Mouse (Mus musculus): Measurements from ENCODE around the gene Gramd1b. TPM values are rescaled to one million over a fixed set of nuclear protein-coding genes. Genes with fewer than 3 reads are reported as not detected.
A peak's percentile ranks its signal among the peaks of the same experiment; 100 is the strongest.

Gramd1b gene
- polyA plus RNA-seq, 1 experiment from 2014 or later = 13.5 TPM

DNA sequence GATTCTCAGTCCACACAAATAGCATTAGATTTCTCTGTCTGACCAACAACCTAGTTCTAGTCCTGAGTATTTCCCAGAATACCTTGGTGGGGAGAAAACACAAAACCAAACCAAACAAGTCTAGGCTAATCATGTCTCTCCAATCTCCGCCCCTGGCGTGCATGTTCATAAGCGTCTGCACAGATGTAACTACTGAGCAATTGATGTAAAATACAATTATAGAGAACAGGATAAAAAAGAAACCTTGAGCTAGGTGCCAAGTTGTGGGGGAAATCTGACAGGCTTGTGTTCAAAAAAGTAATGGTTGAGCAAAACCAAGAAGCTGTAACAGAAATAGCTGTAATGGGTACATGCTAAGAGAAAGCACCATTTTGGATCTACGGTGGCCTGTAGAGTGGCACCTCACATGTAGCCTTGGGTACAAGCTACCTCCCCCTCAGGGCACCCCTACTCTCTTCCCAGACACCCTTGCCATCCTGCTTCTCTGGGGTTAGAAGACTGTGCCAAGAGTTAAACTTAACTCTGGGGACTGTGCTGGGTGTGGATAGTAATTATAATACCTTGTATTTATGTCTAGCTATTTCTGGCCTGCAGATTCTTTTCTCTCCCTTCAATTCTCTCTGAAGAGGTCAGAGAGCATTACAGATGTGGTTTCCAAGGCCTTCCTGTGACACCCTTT is 174.3 kb downstream of the Gramd1b start:
- H3K4me1 ChIP-seq (replicated peaks) = peaks cover 14% of the 10 kb centered on the region
- ATAC-seq (ENCODE audit: low FRiP score) = no peak
- no peaks in the 10 kb centered on the region for H3K36me3 ChIP-seq
- no peak overlapping the region for H3K9ac ChIP-seq
- WGBS = 96% methylated on average over 4 of the region's 4 CpGs
- H3K4me3 ChIP-seq = no peak overlapping the region
- H3K27ac ChIP-seq = no peak overlapping the region
- H3K9me3 ChIP-seq = no peaks in the 10 kb centered on the region
- no peak overlapping the region for H3K4me2 ChIP-seq
- no peaks in the 10 kb centered on the region for H3K27me3 ChIP-seq

GRCm38 (mm10) chr9:40356368-40356767 is 174.8 kb downstream of the Gramd1b start:
- H3K9me3 ChIP-seq = no peaks in the 10 kb centered on the region
- ATAC-seq (ENCODE audit: low FRiP score) = no peak
- H3K4me1 ChIP-seq (replicated peaks) = peaks cover 14% of the 10 kb centered on the region
- no peaks in the 10 kb centered on the region for H3K27me3 ChIP-seq
- no peak overlapping the region for H3K4me3 ChIP-seq
- no peak overlapping the region for H3K4me2 ChIP-seq
- no peak overlapping the region for H3K9ac ChIP-seq
- 91% methylated on average over 5 of the region's 5 CpGs for WGBS
- H3K36me3 ChIP-seq = no peaks in the 10 kb centered on the region
- no peak overlapping the region for H3K27ac ChIP-seq

- Histone ChIP-seq H3K27me3 (no peaks in the 10 kb centered on the region), H3K4me2 (no peak overlapping the region), H3K4me3 (no peak overlapping the region), H3K4me1 (replicated peaks) (peaks cover 14% of the 10 kb centered on the region), H3K27ac (no peak overlapping the region), H3K36me3 (no peaks in the 10 kb centered on the region), H3K9me3 (no peaks in the 10 kb centered on the region), H3K9ac (no peak overlapping the region)
- whole genome bisulfite sequencing = 95% methylated on average over 8 of the region's 8 CpGs
- ATAC-seq (ENCODE audit: low FRiP score) = no peak
These were observed 175.8 kb downstream of the Gramd1b start for GRCm38 (mm10) chr9:40355406-40355805.

GRCm38 (mm10) chr9:40353596-40353995 is 177.6 kb downstream of the Gramd1b start:
- H3K4me2 ChIP-seq = no peak overlapping the region
- H3K27ac ChIP-seq = no peak overlapping the region
- no peak for ATAC-seq (ENCODE audit: low FRiP score)
- H3K36me3 ChIP-seq = no peaks in the 10 kb centered on the region
- H3K4me1 ChIP-seq (replicated peaks) = peaks cover 14% of the 10 kb centered on the region
- H3K4me3 ChIP-seq = no peak overlapping the region
- H3K27me3 ChIP-seq = no peaks in the 10 kb centered on the region
- WGBS = 88% methylated on average over 6 of the region's 6 CpGs
- H3K9me3 ChIP-seq = no peaks in the 10 kb centered on the region
- H3K9ac ChIP-seq = no peak overlapping the region

DNA sequence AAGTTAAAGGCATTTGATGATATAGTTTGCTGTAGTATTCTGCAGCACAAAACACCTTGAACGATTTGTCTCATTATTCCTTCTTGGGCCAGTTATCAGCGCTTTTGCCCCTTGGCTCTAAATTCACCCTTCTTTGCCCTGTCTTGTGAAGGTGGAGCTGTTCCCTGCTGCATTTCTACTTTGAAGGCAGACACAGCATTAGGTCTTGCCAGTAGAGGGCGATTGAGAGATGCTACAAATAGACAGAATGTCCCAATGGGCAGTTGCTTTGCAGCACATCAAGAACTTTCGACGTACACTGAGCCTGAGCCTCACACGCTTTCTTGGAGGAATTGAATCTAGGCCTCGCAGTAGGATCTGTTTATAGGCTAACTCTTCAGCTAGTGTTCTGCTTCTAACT is 180.5 kb downstream of the Gramd1b start:
- no peaks in the 10 kb centered on the region for H3K9me3 ChIP-seq
- no peak overlapping the region for H3K9ac ChIP-seq
- peaks cover 18% of the 10 kb centered on the region for H3K4me1 ChIP-seq (replicated peaks)
- no peaks in the 10 kb centered on the region for H3K27me3 ChIP-seq
- H3K36me3 ChIP-seq = no peaks in the 10 kb centered on the region
- no peak overlapping the region for H3K27ac ChIP-seq
- H3K4me2 ChIP-seq = no peak overlapping the region
- H3K4me3 ChIP-seq = no peak overlapping the region
- no peak for ATAC-seq (ENCODE audit: low FRiP score)
- 25% methylated on average over 7 of the region's 7 CpGs for WGBS

GRCm38 (mm10) chr9:40350052-40350451 is 181.1 kb downstream of the Gramd1b start:
- WGBS = 31% methylated on average over 2 of the region's 2 CpGs
- Histone ChIP-seq H3K4me1 (replicated peaks) (peaks cover 24% of the 10 kb centered on the region), H3K9ac (no peak overlapping the region), H3K9me3 (no peaks in the 10 kb centered on the region), H3K4me2 (no peak overlapping the region), H3K4me3 (no peak overlapping the region), H3K27me3 (no peaks in the 10 kb centered on the region), H3K27ac (no peak overlapping the region), H3K36me3 (no peaks in the 10 kb centered on the region)
- no peak for ATAC-seq (ENCODE audit: low FRiP score)

DNA sequence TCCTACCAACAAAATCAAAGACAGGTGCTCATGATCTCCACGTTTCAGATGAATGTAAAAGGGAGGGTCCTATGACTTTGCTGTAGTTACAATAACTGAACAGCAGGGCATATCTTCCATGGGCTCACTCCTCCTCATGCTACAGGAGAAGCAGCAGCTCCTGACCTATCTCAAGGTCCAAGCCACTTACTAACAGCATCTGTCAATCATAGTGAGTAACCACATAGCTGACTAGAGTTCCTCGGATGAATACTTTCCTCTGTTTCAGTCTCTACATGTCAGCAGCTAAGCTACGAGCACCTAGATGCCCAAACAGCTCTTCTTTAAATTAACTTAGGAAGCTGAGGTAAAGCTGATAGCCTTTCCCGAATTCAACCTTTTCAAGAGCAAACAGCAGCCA is 181.6 kb downstream of the Gramd1b start:
- WGBS = 76% methylated on average over 4 of the region's 4 CpGs

DNA sequence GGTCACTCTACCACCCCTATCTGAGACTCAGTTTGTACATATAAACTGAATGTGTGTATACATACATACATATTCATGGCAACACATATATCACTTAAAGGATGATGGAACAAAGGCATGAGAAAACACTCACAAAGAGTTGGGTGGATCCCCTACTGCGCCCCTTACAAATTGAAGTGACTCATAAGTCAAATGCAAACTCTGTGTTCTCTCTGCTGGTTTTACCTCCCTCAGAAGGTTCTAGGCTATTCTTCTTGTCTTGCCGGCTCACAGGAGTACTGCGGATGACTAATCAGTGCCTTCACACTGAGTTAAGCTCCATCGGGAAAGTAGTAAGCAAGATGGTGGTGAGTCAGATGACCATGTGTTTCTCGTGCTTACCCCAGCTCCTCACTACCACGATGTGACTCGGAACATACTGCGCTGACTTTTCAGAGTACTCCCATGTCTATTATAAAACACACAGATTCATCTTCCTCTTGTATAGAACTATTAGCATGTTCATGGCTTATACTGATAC is 182.4 kb downstream of the Gramd1b start:
- 93% methylated on average over 8 of the region's 8 CpGs for WGBS
- peaks cover 37% of the 10 kb centered on the region for H3K4me1 ChIP-seq (replicated peaks)

More for the DNA sequence above, 181.6 kb downstream of the Gramd1b start:
- Histone ChIP-seq H3K27me3 (no peaks in the 10 kb centered on the region), H3K27ac (no peak overlapping the region), H3K9me3 (no peaks in the 10 kb centered on the region), H3K4me2 (no peak overlapping the region), H3K36me3 (no peaks in the 10 kb centered on the region), H3K4me3 (no peak overlapping the region), H3K9ac (no peak overlapping the region), H3K4me1 (replicated peaks) (peaks cover 29% of the 10 kb centered on the region)
- no peak for ATAC-seq (ENCODE audit: low FRiP score)

DNA sequence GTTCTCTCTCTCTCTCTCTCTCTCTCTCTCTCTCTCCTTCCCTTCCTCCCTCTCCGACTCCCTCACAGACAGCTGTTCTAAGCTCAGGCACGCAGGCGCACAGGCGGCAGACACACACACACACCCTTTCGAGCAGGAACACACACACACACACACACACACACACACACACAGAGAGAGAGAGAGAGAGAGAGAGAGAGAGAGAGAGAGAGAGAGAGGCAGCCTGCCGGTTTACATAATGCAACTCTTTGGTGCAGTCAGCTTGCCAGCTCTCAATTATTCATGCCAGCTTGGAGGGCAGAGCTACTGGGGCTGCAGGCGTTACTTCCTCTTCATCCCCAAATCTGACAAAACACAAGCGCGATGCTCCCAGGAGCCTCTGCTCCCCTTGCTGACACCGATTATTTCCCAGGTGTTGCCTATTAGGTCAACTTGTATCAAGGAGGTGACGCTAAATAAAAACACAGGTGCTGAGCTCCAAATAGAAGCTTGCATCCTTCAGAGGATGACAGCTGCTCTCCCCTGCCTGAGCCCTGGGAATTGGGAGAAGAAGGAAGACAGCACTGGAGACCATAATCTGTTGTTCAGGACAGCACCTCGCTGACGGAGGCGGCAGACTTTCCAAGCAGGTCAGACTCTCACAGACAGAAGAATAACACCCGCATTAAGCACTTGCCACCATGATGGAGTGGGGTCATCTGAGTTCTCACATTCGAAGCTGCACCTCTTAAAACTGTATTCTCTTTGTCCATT is 184.8 kb downstream of the Gramd1b start:
- peaks cover 55% of the 10 kb centered on the region for H3K4me1 ChIP-seq (replicated peaks)
- peak overlapping the region; percentile 63 for H3K4me2 ChIP-seq
- peak; percentile 89 for ATAC-seq (ENCODE audit: low FRiP score)
- no peaks in the 10 kb centered on the region for H3K9me3 ChIP-seq
- H3K9ac ChIP-seq = peak overlapping the region; percentile 67
- 12% methylated on average over 16 of the region's 16 CpGs for WGBS
- no peaks in the 10 kb centered on the region for H3K27me3 ChIP-seq
- no peaks in the 10 kb centered on the region for H3K36me3 ChIP-seq
- H3K27ac ChIP-seq = peak overlapping the region; percentile 87
- H3K4me3 ChIP-seq = peak overlapping the region; percentile 40

More for the DNA sequence above, 182.4 kb downstream of the Gramd1b start:
- no peaks in the 10 kb centered on the region for H3K27me3 ChIP-seq
- no peak overlapping the region for H3K4me3 ChIP-seq
- H3K9me3 ChIP-seq = no peaks in the 10 kb centered on the region
- ATAC-seq (ENCODE audit: low FRiP score) = no peak
- H3K36me3 ChIP-seq = no peaks in the 10 kb centered on the region
- H3K4me2 ChIP-seq = no peak overlapping the region
- H3K27ac ChIP-seq = no peak overlapping the region
- no peak overlapping the region for H3K9ac ChIP-seq

DNA sequence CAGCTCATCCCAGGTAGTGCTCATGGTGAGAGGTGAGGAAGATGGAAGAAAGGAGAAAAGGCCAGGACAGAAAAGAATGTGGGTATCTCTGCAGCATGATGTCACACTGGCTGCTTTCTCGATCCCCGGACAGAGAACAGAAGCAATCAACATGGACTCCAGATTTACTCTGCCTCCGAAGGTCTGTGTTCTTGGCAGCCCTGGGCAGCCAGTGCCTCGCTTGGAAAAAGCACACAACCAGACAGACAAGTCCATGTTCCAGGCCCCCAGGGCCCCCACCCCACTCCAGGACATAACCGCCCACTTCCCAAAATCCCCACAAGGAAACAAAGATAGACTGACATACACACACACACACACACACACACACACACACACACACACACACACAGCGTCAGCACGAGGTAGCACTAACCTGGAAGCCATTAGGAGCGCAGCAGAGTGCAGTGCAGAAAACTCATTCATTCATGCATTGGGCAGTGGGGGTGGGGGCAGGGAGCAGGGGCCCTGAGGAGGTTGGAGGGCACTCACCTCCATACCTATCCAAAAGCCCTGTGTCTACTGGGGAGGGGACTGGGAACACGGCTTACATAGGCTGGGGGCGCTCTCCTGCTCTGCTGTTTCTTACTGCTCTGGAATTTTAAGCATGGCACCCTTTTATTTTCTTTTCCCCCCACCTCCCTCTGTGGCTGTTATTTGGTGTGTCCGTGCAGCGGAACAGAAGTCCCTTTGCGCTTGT is 185.5 kb downstream of the Gramd1b start:
- no peaks in the 10 kb centered on the region for H3K9me3 ChIP-seq
- peaks cover 58% of the 10 kb centered on the region for H3K4me1 ChIP-seq (replicated peaks)
- peak overlapping the region; percentile 40 for H3K4me3 ChIP-seq
- no peaks in the 10 kb centered on the region for H3K36me3 ChIP-seq
- peak; percentile 79 for ATAC-seq (ENCODE audit: low FRiP score)
- WGBS = 31% methylated on average over 13 of the region's 13 CpGs
- peak overlapping the region; percentile 63 for H3K4me2 ChIP-seq
- no peaks in the 10 kb centered on the region for H3K27me3 ChIP-seq
- H3K27ac ChIP-seq = peak overlapping the region; percentile 87
- H3K9ac ChIP-seq = peak overlapping the region; percentile 67

GRCm38 (mm10) chr9:40344801-40345492 is 186.2 kb downstream of the Gramd1b start:
- Histone ChIP-seq H3K36me3 (no peaks in the 10 kb centered on the region), H3K27ac (peak overlapping the region; percentile 87), H3K4me3 (peak overlapping the region; percentile 40), H3K4me1 (replicated peaks) (peaks cover 60% of the 10 kb centered on the region), H3K9ac (peak overlapping the region; percentile 67), H3K9me3 (no peaks in the 10 kb centered on the region), H3K4me2 (peak overlapping the region; percentile 63), H3K27me3 (no peaks in the 10 kb centered on the region)
- ATAC-seq (ENCODE audit: low FRiP score) = peak; percentile 27
- WGBS = 61% methylated on average over 10 of the region's 10 CpGs

DNA sequence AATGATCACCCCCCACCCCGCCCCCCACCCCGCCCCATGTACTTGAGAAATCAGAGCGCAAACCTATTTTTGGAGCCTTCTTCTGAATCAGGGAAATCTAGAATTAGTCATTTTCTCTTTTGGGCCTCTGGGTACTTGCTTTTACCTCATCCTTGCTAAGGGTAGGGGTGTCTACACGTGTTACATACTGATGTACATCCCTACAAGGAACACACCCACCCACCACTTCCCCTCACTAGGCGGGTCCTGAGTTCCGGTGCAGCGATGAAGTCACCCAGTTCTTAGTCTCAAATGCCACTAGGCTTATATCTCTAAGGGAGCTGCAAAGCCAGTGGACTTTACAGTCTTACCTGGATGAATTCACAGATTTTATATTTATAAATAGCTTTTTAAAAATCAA is 187.4 kb downstream of the Gramd1b start:
- no peak overlapping the region for H3K4me2 ChIP-seq
- 98% methylated on average over 7 of the region's 7 CpGs for WGBS
- H3K9me3 ChIP-seq = no peaks in the 10 kb centered on the region
- H3K9ac ChIP-seq = no peak overlapping the region
- H3K27ac ChIP-seq = no peak overlapping the region
- ATAC-seq (ENCODE audit: low FRiP score) = no peak
- peaks cover 62% of the 10 kb centered on the region for H3K4me1 ChIP-seq (replicated peaks)
- no peaks in the 10 kb centered on the region for H3K27me3 ChIP-seq
- H3K36me3 ChIP-seq = no peaks in the 10 kb centered on the region
- no peak overlapping the region for H3K4me3 ChIP-seq

Measured in hindbrain, embryonic 13.5 days (tissue).